Mouse (Mus musculus): Measurements from ENCODE around the gene Smtnl2. TPM values are rescaled to one million over a fixed set of nuclear protein-coding genes. Genes with fewer than 3 reads are reported as not detected.

The Smtnl2 gene
- polyA plus RNA-seq, 1 experiment from 2014 or later = 3.5 TPM

DNA sequence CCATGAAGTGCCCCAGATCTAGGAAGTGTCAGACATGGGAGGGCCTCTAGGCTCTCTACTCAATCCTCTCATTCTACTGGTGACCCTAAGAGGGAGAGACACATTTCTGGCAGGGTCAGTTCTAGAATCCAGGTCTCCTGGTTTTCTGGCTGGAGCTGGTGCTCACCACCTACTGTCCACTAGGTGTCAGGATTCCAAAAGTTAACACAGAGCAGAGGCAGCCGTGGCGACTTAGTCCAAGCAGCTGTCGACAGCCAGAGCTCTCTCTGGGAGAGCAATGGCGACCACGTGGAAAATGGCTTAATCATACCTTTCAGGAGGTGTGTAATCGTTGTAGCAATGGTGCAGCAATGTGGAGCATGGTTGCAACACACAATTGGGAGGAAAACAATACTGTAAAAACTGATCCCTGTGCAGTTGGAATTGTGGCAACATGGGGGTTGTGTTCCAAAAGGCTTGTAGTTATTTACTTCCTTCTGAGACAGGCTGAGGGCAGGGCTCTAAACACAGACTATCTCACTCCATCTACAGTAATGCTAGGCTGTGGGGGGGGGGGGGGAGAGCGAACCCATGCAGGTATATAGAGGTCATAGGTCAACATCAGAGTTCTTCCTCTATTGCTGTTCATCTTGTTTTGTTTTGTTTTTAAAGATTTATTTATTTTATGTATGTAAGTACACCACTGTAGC is 68.8 kb downstream of the Smtnl2 start:
- DNase-seq (peak; percentile 51), ATAC-seq (peak; percentile 87)
- WGBS (ENCODE audit: insufficient replicate concordance) = 0% methylated on average over 6 of the region's 7 CpGs
- TF ChIP-seq EP300 (IDR thresholded peaks at IDR 0.05; ENCODE audit: low read depth) = no peak
- peak; percentile 78 for TF ChIP-seq CTCF (IDR thresholded peaks at IDR 0.05; ENCODE audit: low read depth)
- Histone ChIP-seq H3K27ac (ENCODE audit: low read depth) (no peak overlapping the region), H3K9me3 (ENCODE audit: low read length) (no peaks in the 10 kb centered on the region), H3K4me3 (ENCODE audit: low read depth, low read length) (no peak overlapping the region), H3K9ac (replicated peaks) (no peak overlapping the region), H3K4me2 (ENCODE audit: low read depth, low read length) (no peak overlapping the region), H3K4me1 (ENCODE audit: insufficient read depth) (0 out of 2 replicates have a peak, but pooled peaks cover 3% of the 10 kb centered on the region), H3K36me3 (replicated peaks; ENCODE audit: insufficient read depth, low read length) (no peaks in the 10 kb centered on the region), H3K27me3 (ENCODE audit: insufficient read depth, low read length) (no peaks in the 10 kb centered on the region)

DNA sequence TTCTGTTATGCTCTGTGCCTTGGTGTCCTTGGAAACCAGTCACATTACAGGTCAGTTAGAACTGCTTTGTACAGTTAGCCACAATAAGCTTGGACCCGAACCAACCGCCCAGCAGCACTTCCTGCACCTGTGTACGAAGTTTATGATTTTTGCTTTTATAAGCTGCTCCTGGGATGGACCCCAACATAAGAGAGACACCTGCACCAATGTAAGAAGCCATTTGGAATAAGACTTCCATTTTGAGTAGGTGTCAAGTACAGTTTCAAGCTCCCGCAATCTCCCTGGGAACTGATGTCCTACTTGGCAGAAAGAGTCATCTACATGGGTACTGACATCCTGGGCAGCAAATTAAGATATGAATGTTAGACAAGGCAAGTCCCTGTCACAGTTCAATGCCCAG is 71.8 kb downstream of the Smtnl2 start:
- DNase-seq = no peak
- Histone ChIP-seq H3K4me3 (ENCODE audit: low read depth, low read length) (no peak overlapping the region), H3K9ac (replicated peaks) (no peak overlapping the region), H3K36me3 (replicated peaks; ENCODE audit: insufficient read depth, low read length) (no peaks in the 10 kb centered on the region), H3K4me1 (ENCODE audit: insufficient read depth) (0 out of 2 replicates have a peak, but pooled peaks cover 3% of the 10 kb centered on the region), H3K9me3 (ENCODE audit: low read length) (no peaks in the 10 kb centered on the region), H3K27me3 (ENCODE audit: insufficient read depth, low read length) (no peaks in the 10 kb centered on the region), H3K27ac (ENCODE audit: low read depth) (no peak overlapping the region), H3K4me2 (ENCODE audit: low read depth, low read length) (no peak overlapping the region)
- no peak for ATAC-seq
- TF ChIP-seq EP300 (IDR thresholded peaks at IDR 0.05; ENCODE audit: low read depth) = no peak
- TF ChIP-seq CTCF (IDR thresholded peaks at IDR 0.05; ENCODE audit: low read depth) = no peak
- 68% methylated on average over 4 of the region's 4 CpGs for WGBS (ENCODE audit: insufficient replicate concordance)

Small RNA genes within 50 kb of the gene (microRNA-seq; reads per million reads assigned to microRNA genes)
- not detected for gene Mir6338

Other genes with a start within 250 kb of the Smtnl2 start
- not detected in 2 replicates for gene Gm43951, start 204.9 kb downstream of the Smtnl2 start, polyA plus RNA-seq (2015; fragmentation: Nextera tagmentation; extraction: Ambion mirVana)
- gene 4933427D14Rik, start 204.3 kb downstream of the Smtnl2 start, polyA plus RNA-seq (2015; fragmentation: Nextera tagmentation; extraction: Ambion mirVana) = 1.7 and 1.8 TPM in 2 replicates
- gene Txndc17, start 204.2 kb downstream of the Smtnl2 start, polyA plus RNA-seq (2015; fragmentation: Nextera tagmentation; extraction: Ambion mirVana) = 71.3 and 76.8 TPM in 2 replicates
- 12.2 and 12.5 TPM in 2 replicates for gene Med31, start 196.1 kb downstream of the Smtnl2 start, polyA plus RNA-seq (2015; fragmentation: Nextera tagmentation; extraction: Ambion mirVana)
- gene Slc13a5, start 144.5 kb downstream of the Smtnl2 start, polyA plus RNA-seq (2015; fragmentation: Nextera tagmentation; extraction: Ambion mirVana) = not detected in 2 replicates
- gene Xaf1, start 110.1 kb downstream of the Smtnl2 start, polyA plus RNA-seq (2015; fragmentation: Nextera tagmentation; extraction: Ambion mirVana) = 11.7 and 13.1 TPM in 2 replicates
- not detected in 2 replicates for gene Fbxo39, start 97.3 kb downstream of the Smtnl2 start, polyA plus RNA-seq (2015; fragmentation: Nextera tagmentation; extraction: Ambion mirVana)
- 0.07 TPM in 1 of 2 replicates, not detected in the other for gene Tekt1, start 49.3 kb downstream of the Smtnl2 start, polyA plus RNA-seq (2015; fragmentation: Nextera tagmentation; extraction: Ambion mirVana)
- gene Ggt6, start 23.8 kb upstream of the Smtnl2 start, polyA plus RNA-seq (2015; fragmentation: Nextera tagmentation; extraction: Ambion mirVana) = 0.79 and 1.2 TPM in 2 replicates
- gene Mybbp1a, start 29.6 kb upstream of the Smtnl2 start, polyA plus RNA-seq (2015; fragmentation: Nextera tagmentation; extraction: Ambion mirVana) = 40.2 and 44.5 TPM in 2 replicates
- 4.1 and 4.9 TPM in 2 replicates for gene Spns2, start 78.2 kb upstream of the Smtnl2 start, polyA plus RNA-seq (2015; fragmentation: Nextera tagmentation; extraction: Ambion mirVana)
- 1.8 and 1.9 TPM in 2 replicates for gene Spns3, start 138.8 kb upstream of the Smtnl2 start, polyA plus RNA-seq (2015; fragmentation: Nextera tagmentation; extraction: Ambion mirVana)
- 28.1 and 28.6 TPM in 2 replicates for gene Ube2g1, start 195.6 kb upstream of the Smtnl2 start, polyA plus RNA-seq (2015; fragmentation: Nextera tagmentation; extraction: Ambion mirVana)